Mouse (Mus musculus): ENCODE results near the gene Lgals3. TPM values are rescaled to one million over a fixed set of nuclear protein-coding genes. Genes with fewer than 3 reads are reported as not detected.
"Not testable (repeated sequence)": the region's sequence is repeated elsewhere in the genome, so short reads cannot be mapped to it uniquely, and the experiment has no call there.

Gene Lgals3
- polyA plus RNA-seq (2014; fragmentation: Nextera tagmentation; extraction: Ambion mirVana), result 3.3 and 8.4 TPM in 2 replicates

- no peak within 1 kb of the TSS for H3K4me3 ChIP-seq (replicated peaks; ENCODE audit: low read depth, low read length)
- no peaks in the 10 kb centered on the region for H3K36me3 ChIP-seq (ENCODE audit: control insufficient read depth, insufficient read depth, low read length)
- 25% methylated on average over 9 of the region's 9 CpGs for WGBS
- DNase-seq (peak; percentile 86), ATAC-seq (ENCODE audit: low FRiP score, low TSS enrichment) (peak; percentile 84)
- peak within 1 kb of the TSS; percentile 30 for H3K4me2 ChIP-seq (ENCODE audit: low read length)
- H3K9ac ChIP-seq (replicated peaks; ENCODE audit: low read length), result no peak within 1 kb of the TSS
- peak within 1 kb of the TSS; percentile 58 for H3K27ac ChIP-seq (replicated peaks; ENCODE audit: low read depth, low read length)
- no peaks in the 10 kb centered on the region for H3K9me3 ChIP-seq (ENCODE audit: control insufficient read depth, low read length)
- peaks cover 14% of the 10 kb centered on the region for H3K4me1 ChIP-seq (ENCODE audit: control insufficient read depth, insufficient read depth, low read length)
- no peaks in the 10 kb centered on the region for H3K27me3 ChIP-seq (ENCODE audit: control insufficient read depth, insufficient read depth, low read length)
These were observed at the start of gene Lgals3 for GRCm38 (mm10) chr14:47367461-47367860. Gene Lgals3, plus strand, starts transcription at chr14:47367751.

GRCm38 (mm10) chr14:47319362-47319761 is 48.2 kb upstream of the Lgals3 start:
- ATAC-seq (ENCODE audit: low FRiP score, low TSS enrichment), result no peak
- 90% methylated on average over 5 of the region's 5 CpGs for WGBS
- H3K27ac ChIP-seq (replicated peaks; ENCODE audit: low read depth, low read length), result no peak overlapping the region

GRCm38 (mm10) chr14:47321581-47321980 is 46.0 kb upstream of the Lgals3 start:
- not testable (repeated sequence) for H3K27me3 ChIP-seq (ENCODE audit: control insufficient read depth, insufficient read depth, low read length); H3K4me1 ChIP-seq (ENCODE audit: control insufficient read depth, insufficient read depth, low read length)

More at GRCm38 (mm10) chr14:47319362-47319761, 48.2 kb upstream of the Lgals3 start:
- no peaks in the 10 kb centered on the region for H3K4me1 ChIP-seq (ENCODE audit: control insufficient read depth, insufficient read depth, low read length)
- H3K4me3 ChIP-seq (replicated peaks; ENCODE audit: low read depth, low read length), result no peak overlapping the region
- DNase-seq, result no peak
- H3K27me3 ChIP-seq (ENCODE audit: control insufficient read depth, insufficient read depth, low read length), result no peaks in the 10 kb centered on the region
- no peak overlapping the region for H3K9ac ChIP-seq (replicated peaks; ENCODE audit: low read length)
- H3K4me2 ChIP-seq (ENCODE audit: low read length), result no peak overlapping the region
- H3K36me3 ChIP-seq (ENCODE audit: control insufficient read depth, insufficient read depth, low read length), result peaks cover 30% of the 10 kb centered on the region
- H3K9me3 ChIP-seq (ENCODE audit: control insufficient read depth, low read length), result no peaks in the 10 kb centered on the region

GRCm38 (mm10) chr14:47325965-47326761 is 41.4 kb upstream of the Lgals3 start:
- Histone ChIP-seq H3K36me3 (ENCODE audit: control insufficient read depth, insufficient read depth, low read length) (no peaks in the 10 kb centered on the region), H3K9me3 (ENCODE audit: control insufficient read depth, low read length) (no peaks in the 10 kb centered on the region), H3K27ac (replicated peaks; ENCODE audit: low read depth, low read length) (no peak overlapping the region), H3K4me1 (ENCODE audit: control insufficient read depth, insufficient read depth, low read length) (no peaks in the 10 kb centered on the region), H3K9ac (replicated peaks; ENCODE audit: low read length) (no peak overlapping the region), H3K4me3 (replicated peaks; ENCODE audit: low read depth, low read length) (no peak overlapping the region), H3K27me3 (ENCODE audit: control insufficient read depth, insufficient read depth, low read length) (no peaks in the 10 kb centered on the region), H3K4me2 (ENCODE audit: low read length) (no peak overlapping the region)
- WGBS, result 89% methylated on average over 9 of the region's 9 CpGs
- DNase-seq, result no peak
- no peak for ATAC-seq (ENCODE audit: low FRiP score, low TSS enrichment)

More at GRCm38 (mm10) chr14:47321581-47321980, 46.0 kb upstream of the Lgals3 start:
- not testable (repeated sequence) for ATAC-seq (ENCODE audit: low FRiP score, low TSS enrichment); DNase-seq; H3K27ac ChIP-seq (replicated peaks; ENCODE audit: low read depth, low read length); H3K9ac ChIP-seq (replicated peaks; ENCODE audit: low read length); H3K9me3 ChIP-seq (ENCODE audit: control insufficient read depth, low read length); H3K4me2 ChIP-seq (ENCODE audit: low read length); H3K4me3 ChIP-seq (replicated peaks; ENCODE audit: low read depth, low read length)
- 97% methylated on average over 6 of the region's 8 CpGs for WGBS
- H3K36me3 ChIP-seq (ENCODE audit: control insufficient read depth, insufficient read depth, low read length), result peaks cover 17% of the 10 kb centered on the region

GRCm38 (mm10) chr14:47327347-47327746 is 40.2 kb upstream of the Lgals3 start:
- Histone ChIP-seq H3K4me2 (ENCODE audit: low read length) (no peak overlapping the region), H3K9ac (replicated peaks; ENCODE audit: low read length) (no peak overlapping the region), H3K4me1 (ENCODE audit: control insufficient read depth, insufficient read depth, low read length) (no peaks in the 10 kb centered on the region), H3K36me3 (ENCODE audit: control insufficient read depth, insufficient read depth, low read length) (no peaks in the 10 kb centered on the region), H3K4me3 (replicated peaks; ENCODE audit: low read depth, low read length) (no peak overlapping the region), H3K9me3 (ENCODE audit: control insufficient read depth, low read length) (no peaks in the 10 kb centered on the region), H3K27ac (replicated peaks; ENCODE audit: low read depth, low read length) (no peak overlapping the region), H3K27me3 (ENCODE audit: control insufficient read depth, insufficient read depth, low read length) (no peaks in the 10 kb centered on the region)
- DNase-seq (no peak), ATAC-seq (ENCODE audit: low FRiP score, low TSS enrichment) (no peak)
- 96% methylated on average over 5 of the region's 5 CpGs for WGBS

- Histone ChIP-seq H3K4me2 (ENCODE audit: low read length) (no peak overlapping the region), H3K27me3 (ENCODE audit: control insufficient read depth, insufficient read depth, low read length) (no peaks in the 10 kb centered on the region), H3K9ac (replicated peaks; ENCODE audit: low read length) (no peak overlapping the region), H3K27ac (replicated peaks; ENCODE audit: low read depth, low read length) (no peak overlapping the region), H3K4me3 (replicated peaks; ENCODE audit: low read depth, low read length) (no peak overlapping the region), H3K36me3 (ENCODE audit: control insufficient read depth, insufficient read depth, low read length) (no peaks in the 10 kb centered on the region), H3K9me3 (ENCODE audit: control insufficient read depth, low read length) (no peaks in the 10 kb centered on the region), H3K4me1 (ENCODE audit: control insufficient read depth, insufficient read depth, low read length) (no peaks in the 10 kb centered on the region)
- DNase-seq (no peak), ATAC-seq (ENCODE audit: low FRiP score, low TSS enrichment) (no peak)
- 73% methylated on average over 5 of the region's 5 CpGs for WGBS
These were observed 35.6 kb upstream of the Lgals3 start for GRCm38 (mm10) chr14:47331920-47332319.

GRCm38 (mm10) chr14:47334819-47335218 is 32.7 kb upstream of the Lgals3 start:
- H3K4me1 ChIP-seq (ENCODE audit: control insufficient read depth, insufficient read depth, low read length), result no peaks in the 10 kb centered on the region
- no peak; the same call in 1 of the 2 replicates for ATAC-seq (ENCODE audit: low FRiP score, low TSS enrichment)
- no peak overlapping the region for H3K4me3 ChIP-seq (replicated peaks; ENCODE audit: low read depth, low read length)
- no peak overlapping the region for H3K4me2 ChIP-seq (ENCODE audit: low read length)
- no peaks in the 10 kb centered on the region for H3K9me3 ChIP-seq (ENCODE audit: control insufficient read depth, low read length)
- no peaks in the 10 kb centered on the region for H3K27me3 ChIP-seq (ENCODE audit: control insufficient read depth, insufficient read depth, low read length)
- DNase-seq, result peak; percentile 73
- H3K27ac ChIP-seq (replicated peaks; ENCODE audit: low read depth, low read length), result no peak overlapping the region
- H3K36me3 ChIP-seq (ENCODE audit: control insufficient read depth, insufficient read depth, low read length), result no peaks in the 10 kb centered on the region
- no peak overlapping the region for H3K9ac ChIP-seq (replicated peaks; ENCODE audit: low read length)
- WGBS, result 82% methylated on average over 4 of the region's 4 CpGs

- Histone ChIP-seq H3K9ac (replicated peaks; ENCODE audit: low read length) (no peak overlapping the region), H3K4me1 (ENCODE audit: control insufficient read depth, insufficient read depth, low read length) (no peaks in the 10 kb centered on the region), H3K9me3 (ENCODE audit: control insufficient read depth, low read length) (no peaks in the 10 kb centered on the region), H3K27me3 (ENCODE audit: control insufficient read depth, insufficient read depth, low read length) (no peaks in the 10 kb centered on the region), H3K36me3 (ENCODE audit: control insufficient read depth, insufficient read depth, low read length) (no peaks in the 10 kb centered on the region), H3K4me3 (replicated peaks; ENCODE audit: low read depth, low read length) (no peak overlapping the region), H3K4me2 (ENCODE audit: low read length) (no peak overlapping the region), H3K27ac (replicated peaks; ENCODE audit: low read depth, low read length) (no peak overlapping the region)
- no peak for ATAC-seq (ENCODE audit: low FRiP score, low TSS enrichment)
- DNase-seq, result no peak
- WGBS, result 76% methylated on average over 3 of the region's 3 CpGs
These were observed 32.3 kb upstream of the Lgals3 start for GRCm38 (mm10) chr14:47335300-47335699.

Data from midbrain, embryonic 14.5 days (tissue).